Mouse (Mus musculus) limb, embryonic 15.5 days (tissue): Measurements from ENCODE around the gene AC124502.3. TPM values are rescaled to one million over a fixed set of nuclear protein-coding genes. Genes with fewer than 3 reads are reported as not detected.

Experiments used
- ATAC-seq: fragments of 200-750 bp; cut with Nextera tagmentation; 2 replicates; pipeline ENCODE4 v1.8.0; 2017; ENCODE audit warnings: low read depth, moderate TSS enrichment; ENCODE audit not compliant: insufficient number of reproducible peaks, low FRiP score, low TSS enrichment
- H3K27ac ChIP-seq: fragments of 300-500 bp; sonication (generic); 2 replicates; pipeline ENCODE4 v1.5.1; 2015; ENCODE audit warnings: moderate library complexity, mild to moderate bottlenecking, inconsistent platforms
- H3K27me3 ChIP-seq: fragments of 300-500 bp; sonication (generic); 2 replicates; pipeline ENCODE4 v1.6.1; 2015; ENCODE audit warnings: inconsistent platforms
- H3K36me3 ChIP-seq: fragments of 300-500 bp; sonication (generic); 2 replicates; pipeline ENCODE4 v1.6.1; 2015; ENCODE audit warnings: inconsistent platforms
- H3K4me1 ChIP-seq: fragments of 300-500 bp; sonication (generic); 2 replicates; pipeline ENCODE4 v1.6.1; 2015; ENCODE audit warnings: inconsistent platforms
- H3K4me2 ChIP-seq: fragments of 300-500 bp; sonication (generic); 2 replicates; pipeline ENCODE4 v1.6.1; 2015; ENCODE audit warnings: mild to moderate bottlenecking, inconsistent platforms
- H3K4me3 ChIP-seq: fragments of 300-500 bp; sonication (generic); 2 replicates; pipeline ENCODE4 v1.5.1; 2015; ENCODE audit warnings: mild to moderate bottlenecking, inconsistent platforms
- H3K9ac ChIP-seq: fragments of 300-500 bp; sonication (generic); 2 replicates; pipeline ENCODE4 v1.6.1; 2015; ENCODE audit warnings: inconsistent platforms
- H3K9me3 ChIP-seq: fragments of 300-500 bp; sonication (generic); 2 replicates; pipeline ENCODE4 v1.6.1; 2016; ENCODE audit warnings: inconsistent platforms
- WGBS: fragments of 180-500 bp; shearing (Covaris S2); methylation state at CpG from one replicate; pipeline ENCODE4 v1.1.7; 2015; 5-methylcytosine and 5-hydroxymethylcytosine counted together
- polyA plus RNA-seq: library from polyadenylated mRNA; unstranded; fragments of >200 nt; fragmentation: Nextera tagmentation; extraction: Ambion mirVana; gene quantifications from 2 replicates; pipeline ENCODE4 v1.2.1, GENCODE M21; 2015

AC124502.3 gene
- polyA plus RNA-seq, 1 experiment from 2014 or later, result 2.5 TPM

DNA sequence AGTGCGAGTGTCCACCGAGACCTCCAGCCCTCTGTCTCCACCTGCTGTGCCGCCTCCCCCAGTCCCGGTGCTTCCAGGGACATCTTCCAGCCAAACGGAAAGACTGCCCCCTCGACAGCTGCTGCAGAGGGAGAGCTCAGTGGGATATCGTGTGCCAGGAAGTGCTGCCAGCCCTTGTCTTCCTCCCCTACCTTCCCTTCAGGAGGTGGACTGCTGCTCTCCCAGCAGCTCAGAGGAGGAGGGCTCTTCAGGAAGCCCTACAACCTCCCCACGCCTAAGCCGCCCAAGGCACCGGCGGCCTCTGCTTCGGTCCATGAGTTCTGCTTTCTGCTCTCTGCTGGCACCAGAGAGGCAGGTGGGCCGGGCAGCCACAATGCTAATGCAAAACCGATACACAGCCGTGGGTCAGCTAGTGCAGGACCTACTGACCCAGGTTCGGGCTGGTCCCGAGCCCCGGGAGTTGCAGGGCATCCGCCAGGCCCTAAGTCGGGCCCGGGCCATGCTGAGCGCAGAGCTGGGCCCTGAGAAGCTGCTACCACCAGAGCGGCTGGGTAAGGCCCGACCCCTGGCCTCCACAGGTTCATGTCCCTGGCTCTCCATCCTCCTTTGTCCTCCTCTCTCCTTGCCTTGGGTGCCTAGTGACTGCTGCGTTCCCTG is 13.6 kb downstream of the AC124502.3 start:
- H3K4me2 ChIP-seq, result no peak overlapping the region
- H3K36me3 ChIP-seq, result peaks cover 28% of the 10 kb centered on the region
- no peak for ATAC-seq
- H3K9me3 ChIP-seq, result no peaks in the 10 kb centered on the region
- 0 out of 2 replicates have a peak overlapping the region, but pooled peaks have one; percentile 10 for H3K9ac ChIP-seq
- H3K4me3 ChIP-seq, result no peak overlapping the region
- WGBS, result 30% methylated on average over 25 of the region's 25 CpGs
- H3K27me3 ChIP-seq, result peaks cover 44% of the 10 kb centered on the region
- no peak overlapping the region for H3K27ac ChIP-seq
- H3K4me1 ChIP-seq, result peaks cover 43% of the 10 kb centered on the region

DNA sequence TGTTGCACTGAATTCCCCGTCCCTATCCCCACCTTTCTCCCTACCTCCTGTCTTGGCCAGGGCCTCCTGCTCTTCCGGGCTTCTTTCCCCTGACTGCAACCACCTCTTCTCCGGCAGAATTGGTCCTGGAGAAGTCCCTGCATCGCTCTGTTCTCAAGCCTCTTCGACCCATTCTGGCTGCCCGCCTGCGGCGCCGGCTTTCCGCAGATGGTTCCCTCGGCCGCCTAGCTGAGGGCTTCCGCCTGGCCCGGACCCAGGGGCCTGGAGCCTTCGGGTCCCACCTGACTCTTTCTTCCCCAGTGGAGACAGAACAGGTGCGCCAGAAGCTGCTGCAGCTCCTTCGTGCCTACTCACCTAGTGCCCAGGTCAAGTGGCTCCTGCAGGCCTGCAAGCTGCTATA is 14.2 kb downstream of the AC124502.3 start:
- H3K36me3 ChIP-seq, result peaks cover 22% of the 10 kb centered on the region
- peaks cover 44% of the 10 kb centered on the region for H3K27me3 ChIP-seq
- H3K4me1 ChIP-seq, result peaks cover 44% of the 10 kb centered on the region
- no peak overlapping the region for H3K27ac ChIP-seq
- no peak overlapping the region for H3K9ac ChIP-seq
- no peak for ATAC-seq
- no peak overlapping the region for H3K4me3 ChIP-seq
- H3K4me2 ChIP-seq, result no peak overlapping the region
- 64% methylated on average over 17 of the region's 17 CpGs for WGBS
- H3K9me3 ChIP-seq, result no peaks in the 10 kb centered on the region

DNA sequence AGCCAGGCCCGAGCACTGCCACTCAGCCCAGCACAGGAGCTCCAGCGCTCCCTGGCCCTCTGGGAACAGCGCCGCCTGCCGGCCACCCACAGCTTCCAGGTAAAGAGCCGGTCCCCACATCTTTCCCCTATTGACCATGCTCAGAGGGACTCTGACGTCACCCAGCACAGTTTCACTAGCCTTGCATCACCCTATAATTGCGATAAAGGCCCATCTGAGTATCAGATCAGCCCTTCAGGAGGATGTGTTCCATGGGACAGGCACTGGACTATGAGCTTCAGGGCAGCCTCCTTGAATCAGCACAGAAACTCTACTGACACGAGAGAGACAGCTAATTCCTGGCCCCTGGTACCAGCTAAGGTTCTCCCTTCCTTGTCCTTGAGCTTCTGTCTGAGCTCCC is 15.2 kb downstream of the AC124502.3 start:
- 19% methylated on average over 9 of the region's 9 CpGs for WGBS
- H3K36me3 ChIP-seq, result peaks cover 12% of the 10 kb centered on the region
- peaks cover 44% of the 10 kb centered on the region for H3K27me3 ChIP-seq
- no peak overlapping the region for H3K27ac ChIP-seq
- H3K4me3 ChIP-seq, result no peak overlapping the region
- H3K9me3 ChIP-seq, result no peaks in the 10 kb centered on the region
- ATAC-seq, result no peak
- no peak overlapping the region for H3K4me2 ChIP-seq
- peaks cover 55% of the 10 kb centered on the region for H3K4me1 ChIP-seq
- no peak overlapping the region for H3K9ac ChIP-seq

DNA sequence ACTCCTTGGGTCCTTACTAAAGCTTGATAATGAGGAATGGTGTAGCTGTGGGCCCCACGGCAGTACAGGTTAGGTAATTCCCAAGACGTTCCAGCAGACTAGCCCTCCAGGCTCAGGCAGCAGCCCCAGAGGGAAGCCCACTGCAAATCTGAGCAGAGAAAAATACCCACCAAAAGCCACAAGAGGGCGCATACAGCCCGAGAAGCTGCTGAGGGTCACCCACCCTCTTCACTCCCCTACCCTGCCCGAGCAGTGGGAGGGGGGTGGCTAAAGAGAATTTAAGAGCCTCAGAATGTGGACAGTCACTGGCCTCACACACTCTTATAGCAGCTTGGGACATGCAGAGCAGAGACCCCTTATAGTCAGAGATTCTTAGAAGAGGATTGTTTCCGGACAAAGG is 17.6 kb downstream of the AC124502.3 start:
- Histone ChIP-seq H3K4me1 (peaks cover 59% of the 10 kb centered on the region), H3K36me3 (no peaks in the 10 kb centered on the region), H3K27me3 (peaks cover 30% of the 10 kb centered on the region), H3K9ac (no peak overlapping the region), H3K27ac (no peak overlapping the region), H3K4me3 (no peak overlapping the region), H3K4me2 (no peak overlapping the region), H3K9me3 (no peaks in the 10 kb centered on the region)
- 8% methylated on average over 6 of the region's 6 CpGs for WGBS
- no peak for ATAC-seq

DNA sequence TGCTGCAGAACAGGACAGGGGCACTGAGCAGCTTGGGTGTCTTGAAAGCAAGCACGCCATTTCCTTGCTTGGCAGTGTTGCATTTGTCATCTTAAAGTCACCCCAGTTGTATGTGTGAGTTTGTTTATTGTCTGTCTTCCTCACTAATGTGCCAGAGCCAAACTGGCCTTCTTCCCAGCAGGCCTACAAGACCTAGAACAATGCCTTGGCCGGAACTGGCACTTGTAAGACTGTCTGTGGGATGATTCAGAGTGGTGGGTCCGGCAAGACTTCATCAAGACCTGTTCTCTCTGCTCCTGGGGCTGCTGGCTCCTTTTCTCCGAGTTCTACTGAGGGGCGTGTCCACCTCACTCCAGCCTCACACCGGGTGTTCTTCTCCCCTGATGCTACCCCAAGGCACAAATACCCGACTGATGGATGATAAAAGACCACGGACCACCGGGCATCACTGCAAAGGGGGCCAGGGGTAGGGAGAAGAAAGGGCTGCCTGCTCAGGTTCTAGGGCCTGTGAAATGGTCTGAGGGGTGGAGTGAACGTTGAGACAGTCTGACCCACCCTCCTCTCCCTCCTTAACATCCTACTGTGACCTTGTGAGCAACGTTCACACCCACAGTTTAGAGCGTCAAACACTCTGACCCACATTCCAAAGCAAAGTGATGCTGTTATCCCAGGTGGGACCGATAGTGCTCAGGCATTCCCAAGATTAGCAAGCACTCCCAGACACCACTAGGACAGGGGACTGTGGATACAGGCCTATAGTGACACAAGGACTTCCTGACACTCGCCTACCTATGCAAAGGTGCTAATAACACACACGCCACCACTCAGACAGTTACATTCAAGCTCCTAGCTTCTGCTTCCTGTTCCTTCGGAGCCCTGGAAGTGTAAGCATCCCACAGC is 19.4 kb downstream of the AC124502.3 start:
- H3K4me1 ChIP-seq, result peaks cover 48% of the 10 kb centered on the region
- no peak overlapping the region for H3K9ac ChIP-seq
- H3K4me3 ChIP-seq, result no peak overlapping the region
- no peak overlapping the region for H3K4me2 ChIP-seq
- H3K36me3 ChIP-seq, result no peaks in the 10 kb centered on the region
- H3K9me3 ChIP-seq, result no peaks in the 10 kb centered on the region
- H3K27ac ChIP-seq, result peak overlapping the region; percentile 38; the same call in 1 of the 2 replicates
- no peak for ATAC-seq
- H3K27me3 ChIP-seq, result peaks cover 11% of the 10 kb centered on the region
- WGBS, result 30% methylated on average over 16 of the region's 16 CpGs

DNA sequence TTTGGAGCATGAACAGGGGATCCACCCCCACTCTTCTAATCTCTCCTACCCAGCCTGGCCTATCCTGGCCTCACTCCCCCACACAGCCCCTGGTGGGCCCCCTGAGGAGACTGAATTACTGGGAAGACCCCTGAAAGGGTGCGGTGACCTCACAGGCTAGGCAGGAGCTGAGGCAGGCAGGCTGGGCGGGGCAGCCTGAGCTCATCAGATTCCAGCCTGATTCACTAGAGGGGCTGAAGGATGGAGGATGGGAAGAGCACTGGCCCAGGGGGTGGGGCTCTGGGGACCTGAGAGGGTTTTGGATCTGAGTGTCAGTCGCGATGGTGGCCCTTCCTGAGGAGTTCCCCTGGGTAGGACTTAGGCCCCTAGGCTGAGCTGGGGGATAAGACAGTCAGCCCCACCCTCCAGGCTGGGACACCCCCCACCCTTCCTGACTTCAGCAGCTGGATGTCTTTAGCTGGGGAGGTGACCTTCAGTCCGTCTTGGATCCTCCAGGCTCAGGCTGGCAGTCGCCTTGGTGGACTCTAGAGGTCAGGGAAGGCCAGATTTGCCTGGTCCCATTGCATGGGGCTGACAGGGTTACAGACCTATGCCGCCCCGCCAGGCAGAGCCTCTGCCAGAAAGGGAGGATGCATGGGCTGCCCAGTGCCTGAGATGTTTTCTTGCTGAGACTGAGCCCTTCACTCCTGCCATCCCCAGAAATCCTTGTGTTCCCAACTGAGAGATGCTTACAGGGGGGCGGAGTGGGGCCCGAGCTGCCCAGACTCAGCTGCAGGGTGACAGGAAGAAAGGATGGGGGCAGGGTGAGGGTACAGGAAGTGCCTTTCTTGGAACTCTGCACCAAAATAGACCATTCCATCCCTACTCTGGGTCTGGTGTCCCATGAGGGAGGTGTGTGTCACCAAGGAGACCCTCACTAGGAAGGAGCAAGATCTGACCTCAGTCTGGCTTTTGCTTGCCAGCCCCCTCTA is 20.4 kb downstream of the AC124502.3 start:
- no peak overlapping the region for H3K4me2 ChIP-seq
- H3K9ac ChIP-seq, result no peak overlapping the region; the same call in 1 of the 2 replicates
- H3K27ac ChIP-seq, result peak overlapping the region; percentile 48
- H3K4me1 ChIP-seq, result peaks cover 46% of the 10 kb centered on the region
- no peaks in the 10 kb centered on the region for H3K36me3 ChIP-seq
- H3K27me3 ChIP-seq, result peaks cover 1% of the 10 kb centered on the region; the same call in 1 of the 2 replicates
- H3K4me3 ChIP-seq, result no peak overlapping the region
- peak; percentile 33; the same call in 1 of the 2 replicates for ATAC-seq
- 24% methylated on average over 10 of the region's 10 CpGs for WGBS
- no peaks in the 10 kb centered on the region for H3K9me3 ChIP-seq

DNA sequence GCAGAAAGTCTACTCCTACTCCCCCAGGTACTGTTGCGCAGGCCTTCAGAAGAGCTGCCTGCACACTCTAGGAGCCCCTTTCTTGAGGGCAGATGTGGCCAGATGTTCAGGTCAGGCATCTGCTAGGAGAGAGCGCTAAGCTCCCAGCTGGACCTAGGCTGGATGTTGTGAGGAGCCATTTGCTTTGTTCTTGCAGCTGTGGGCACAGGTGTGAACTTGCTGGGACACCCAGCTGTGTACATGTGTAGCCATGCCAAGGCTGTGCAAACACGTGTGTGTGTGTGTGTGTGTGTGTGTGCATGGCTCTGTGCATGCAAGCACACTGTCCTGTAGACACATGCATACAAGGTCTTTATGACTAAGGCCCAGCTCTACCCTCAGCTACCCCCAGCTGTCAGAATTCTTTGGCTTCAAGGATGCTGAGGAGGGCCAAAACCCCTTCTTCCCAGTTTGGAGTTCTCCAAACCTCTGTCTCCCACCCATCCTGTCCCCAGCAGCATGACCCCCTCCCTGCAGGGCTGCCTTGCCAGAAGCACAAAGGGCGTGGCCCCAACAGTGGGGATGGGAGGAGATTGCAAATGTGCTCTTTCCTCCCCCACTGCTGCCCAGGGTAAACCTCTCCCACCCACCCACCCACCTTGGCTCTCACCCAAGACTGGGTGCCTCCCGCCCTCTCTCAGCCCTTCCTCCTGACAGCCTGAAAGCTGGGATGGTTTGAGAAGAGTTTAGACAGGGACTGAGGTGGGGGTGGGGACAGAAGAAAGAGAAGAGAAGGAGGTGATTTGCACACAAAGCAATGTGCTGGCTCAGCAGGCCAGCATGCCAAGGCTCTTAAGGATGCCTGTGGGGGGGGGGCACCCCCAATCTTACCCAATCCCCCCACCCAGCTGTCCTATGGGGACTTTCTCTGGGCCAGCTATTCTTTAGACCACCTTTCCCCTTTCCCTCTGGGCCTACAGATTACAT is 22.0 kb downstream of the AC124502.3 start:
- no peak overlapping the region for H3K9ac ChIP-seq
- H3K27ac ChIP-seq, result peak overlapping the region; percentile 40
- no peaks in the 10 kb centered on the region for H3K36me3 ChIP-seq
- no peak overlapping the region for H3K4me3 ChIP-seq
- no peaks in the 10 kb centered on the region for H3K27me3 ChIP-seq
- H3K4me1 ChIP-seq, result peaks cover 55% of the 10 kb centered on the region
- H3K4me2 ChIP-seq, result no peak overlapping the region
- H3K9me3 ChIP-seq, result no peaks in the 10 kb centered on the region
- ATAC-seq, result peak; percentile 16; the same call in 1 of the 2 replicates
- 27% methylated on average over 5 of the region's 5 CpGs for WGBS

DNA sequence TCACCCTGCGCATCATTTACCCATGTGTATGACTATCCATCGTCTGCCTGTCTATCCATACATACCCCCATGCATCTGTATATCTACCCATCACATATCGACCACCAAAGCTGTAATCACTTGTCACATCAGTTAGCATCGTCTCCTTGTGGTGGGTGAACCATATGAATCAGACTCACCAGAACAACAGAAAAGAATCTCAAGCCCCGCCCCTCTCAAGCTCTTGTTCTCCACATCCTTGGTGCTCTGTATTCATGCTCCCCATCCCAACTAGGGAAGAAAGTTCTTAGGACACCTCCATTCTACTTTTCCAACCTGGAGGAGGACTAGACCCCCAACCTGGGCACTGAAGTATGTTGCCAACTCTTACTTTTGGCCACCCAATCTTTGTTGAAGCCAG is 23.4 kb downstream of the AC124502.3 start:
- Histone ChIP-seq H3K27ac (no peak overlapping the region), H3K27me3 (no peaks in the 10 kb centered on the region), H3K9me3 (no peaks in the 10 kb centered on the region), H3K4me3 (no peak overlapping the region), H3K36me3 (no peaks in the 10 kb centered on the region), H3K9ac (no peak overlapping the region), H3K4me2 (no peak overlapping the region), H3K4me1 (peaks cover 51% of the 10 kb centered on the region)
- 81% methylated on average over 5 of the region's 5 CpGs for WGBS
- ATAC-seq, result no peak

DNA sequence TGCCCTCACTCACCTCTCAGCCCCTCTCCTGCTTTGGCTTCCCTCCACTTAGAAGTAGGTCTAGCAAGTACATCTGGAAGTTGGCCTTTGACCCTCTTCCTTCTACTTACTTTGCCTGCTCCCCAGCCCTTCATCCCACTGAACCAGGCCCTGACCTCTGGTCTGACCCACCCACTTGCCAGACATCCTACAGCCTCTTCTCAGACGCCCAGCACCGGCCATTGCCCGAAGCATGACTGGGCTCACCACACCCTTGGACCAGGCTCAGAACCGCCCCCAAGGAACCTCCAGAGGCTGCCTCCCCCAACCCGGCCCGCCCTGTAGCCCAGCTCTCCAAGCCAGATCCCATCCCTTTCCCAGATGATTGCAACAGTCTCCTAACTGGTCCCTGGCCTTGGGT is 23.8 kb downstream of the AC124502.3 start:
- H3K9ac ChIP-seq, result no peak overlapping the region
- H3K4me1 ChIP-seq, result peaks cover 55% of the 10 kb centered on the region
- no peak for ATAC-seq
- H3K36me3 ChIP-seq, result no peaks in the 10 kb centered on the region
- H3K27ac ChIP-seq, result no peak overlapping the region
- WGBS, result 45% methylated on average over 6 of the region's 6 CpGs
- no peak overlapping the region for H3K4me3 ChIP-seq
- no peaks in the 10 kb centered on the region for H3K27me3 ChIP-seq
- H3K4me2 ChIP-seq, result no peak overlapping the region
- H3K9me3 ChIP-seq, result no peaks in the 10 kb centered on the region

DNA sequence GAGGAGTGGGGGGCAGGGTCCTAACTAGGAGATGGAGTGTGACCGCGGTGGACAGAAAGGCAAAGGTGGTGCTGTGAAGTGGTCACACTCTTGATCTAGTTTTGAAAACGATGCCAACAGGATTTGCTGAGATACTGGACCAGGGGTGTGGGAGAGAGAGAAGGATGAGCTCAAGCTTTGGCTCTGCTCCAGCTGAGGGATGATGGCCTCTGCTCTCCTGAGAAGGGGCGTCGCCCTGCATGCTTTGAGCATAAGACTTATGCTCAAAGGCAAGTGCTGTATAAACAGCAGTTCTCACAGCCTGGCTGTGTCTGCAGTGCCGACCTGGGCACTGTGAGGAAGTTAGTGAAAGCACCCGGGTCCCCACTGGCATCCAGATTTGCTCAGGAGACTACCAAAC is 26.4 kb downstream of the AC124502.3 start:
- WGBS, result 59% methylated on average over 7 of the region's 7 CpGs
- no peak overlapping the region for H3K9ac ChIP-seq
- no peak overlapping the region for H3K27ac ChIP-seq

More for the DNA sequence above, 26.4 kb downstream of the AC124502.3 start:
- H3K27me3 ChIP-seq, result peaks cover 3% of the 10 kb centered on the region; the same call in 1 of the 2 replicates
- H3K4me1 ChIP-seq, result peaks cover 58% of the 10 kb centered on the region
- no peak overlapping the region for H3K4me3 ChIP-seq
- no peaks in the 10 kb centered on the region for H3K36me3 ChIP-seq
- H3K4me2 ChIP-seq, result no peak overlapping the region
- no peak for ATAC-seq
- H3K9me3 ChIP-seq, result no peaks in the 10 kb centered on the region
